In the genomic region with DNA sequence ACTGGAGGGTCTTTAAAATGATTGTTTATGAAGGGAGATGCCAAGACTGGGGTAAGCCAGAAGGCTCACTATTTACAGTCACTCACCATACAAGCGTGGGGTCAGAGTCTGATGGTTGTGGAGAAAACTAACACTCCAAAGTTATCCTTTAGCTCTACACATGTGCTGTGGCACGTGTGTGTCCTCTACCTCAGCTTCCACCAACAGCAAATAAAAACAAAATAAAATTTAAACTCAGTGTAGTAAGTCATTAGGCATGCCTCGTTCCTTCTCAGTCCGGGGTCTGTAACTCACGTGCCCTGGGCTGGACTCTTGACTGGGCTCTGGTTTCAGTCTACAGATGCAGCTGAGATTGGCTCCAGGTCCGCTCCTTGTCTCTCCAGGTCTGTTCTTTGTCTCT, we compare ENCODE assay signal across 12 mouse cellular contexts.
"Had no signal": no experiment of that assay in that cellular context is flagged by ENCODE, and none has a peak within 500 bp of the region (broad histone marks: within the 10 kb centered on the region; RNA-seq: fewer than 3 reads in every experiment).

No protein-coding gene starts in this region.

- H3K27ac ChIP-seq: limb, embryonic 15.5 days; midbrain, embryonic 13.5 days; stomach, embryonic 15.5 days had no signal

- H3K4me2 ChIP-seq: limb, embryonic 15.5 days; midbrain, embryonic 13.5 days; stomach, embryonic 15.5 days had no signal

- H3K9ac ChIP-seq: limb, embryonic 15.5 days; midbrain, embryonic 13.5 days; stomach, embryonic 15.5 days had no signal

- H3K27me3 ChIP-seq: limb, embryonic 15.5 days; stomach, embryonic 15.5 days had no signal

- H3K9me3 ChIP-seq: limb, embryonic 15.5 days; midbrain, embryonic 13.5 days; stomach, embryonic 15.5 days had no signal

- H3K4me3 ChIP-seq: limb, embryonic 15.5 days; midbrain, embryonic 13.5 days; stomach, embryonic 15.5 days had no signal

- H3K4me1 ChIP-seq: limb, embryonic 15.5 days; stomach, embryonic 15.5 days had no signal

- DNase-seq: layer of hippocampus, adult 9-11 months; layer of hippocampus, postnatal 36 days; lung, adult 18-20 months; lung, postnatal 36 days; right cerebral cortex, postnatal 14 days; thymus, postnatal 36 days had no signal

- H3K36me3 ChIP-seq: limb, embryonic 15.5 days; midbrain, embryonic 13.5 days; stomach, embryonic 15.5 days had no signal

- ATAC-seq: inflammation-experienced regulatory T-cells, adult 6 months; intestine, postnatal 0 days; lung, postnatal 0 days; midbrain, embryonic 13.5 days had no signal
